Mouse (Mus musculus): ENCODE data around the gene Ltbp3. TPM values are rescaled to one million over a fixed set of nuclear protein-coding genes. Genes with fewer than 3 reads are reported as not detected.

Gene Ltbp3
- polyA plus RNA-seq, 1 experiment from 2014 or later: 30.1 TPM

GRCm38 (mm10) chr19:5756991-5757636, 16.4 kb downstream of the Ltbp3 start:
- H3K4me3 ChIP-seq (ENCODE audit: low read depth, low read length): no peak overlapping the region; the same call in 1 of the 2 replicates
- DNase-seq (ENCODE audit: low spot score): peak; percentile 59
- WGBS: 28% methylated on average over 36 of the region's 36 CpGs

GRCm38 (mm10) chr19:5758878-5759403, 18.2 kb downstream of the Ltbp3 start:
- Histone ChIP-seq H3K4me2 (ENCODE audit: low read length) (no peak overlapping the region), H3K36me3 (ENCODE audit: control insufficient read depth, insufficient read depth, low read length) (peaks cover 70% of the 10 kb centered on the region), H3K4me1 (replicated peaks; ENCODE audit: control insufficient read depth, insufficient read depth, low read length) (peaks cover 7% of the 10 kb centered on the region; the same call in 1 of the 2 replicates), H3K27ac (ENCODE audit: low read depth) (no peak overlapping the region), H3K9ac (ENCODE audit: low read length) (no peak overlapping the region), H3K27me3 (replicated peaks; ENCODE audit: control insufficient read depth, insufficient read depth, low read length) (peaks cover 25% of the 10 kb centered on the region), H3K9me3 (ENCODE audit: control insufficient read depth, low read length) (no peaks in the 10 kb centered on the region), H3K4me3 (ENCODE audit: low read depth, low read length) (no peak overlapping the region)
- WGBS: 89% methylated on average over 14 of the region's 14 CpGs
- DNase-seq (ENCODE audit: low spot score) (no peak), ATAC-seq (replicated peaks; ENCODE audit: low FRiP score, low TSS enrichment, low read depth) (no peak)

More at GRCm38 (mm10) chr19:5756991-5757636, 16.4 kb downstream of the Ltbp3 start:
- peaks cover 28% of the 10 kb centered on the region for H3K27me3 ChIP-seq (replicated peaks; ENCODE audit: control insufficient read depth, insufficient read depth, low read length)
- peaks cover 64% of the 10 kb centered on the region for H3K36me3 ChIP-seq (ENCODE audit: control insufficient read depth, insufficient read depth, low read length)
- 0 out of 2 replicates have a peak overlapping the region, but pooled peaks have one; percentile 16 for H3K9ac ChIP-seq (ENCODE audit: low read length)
- H3K27ac ChIP-seq (ENCODE audit: low read depth): no peak overlapping the region
- peak overlapping the region; percentile 28 for H3K4me2 ChIP-seq (ENCODE audit: low read length)
- H3K9me3 ChIP-seq (ENCODE audit: control insufficient read depth, low read length): no peaks in the 10 kb centered on the region
- peaks cover 7% of the 10 kb centered on the region; the same call in 1 of the 2 replicates for H3K4me1 ChIP-seq (replicated peaks; ENCODE audit: control insufficient read depth, insufficient read depth, low read length)
- ATAC-seq (replicated peaks; ENCODE audit: low FRiP score, low TSS enrichment, low read depth): no peak; the same call in 1 of the 2 replicates

GRCm38 (mm10) chr19:5763163-5763562, 22.5 kb downstream of the Ltbp3 start:
- Histone ChIP-seq H3K4me1 (replicated peaks; ENCODE audit: control insufficient read depth, insufficient read depth, low read length) (no peaks in the 10 kb centered on the region), H3K27ac (ENCODE audit: low read depth) (no peak overlapping the region), H3K4me3 (ENCODE audit: low read depth, low read length) (no peak overlapping the region), H3K27me3 (replicated peaks; ENCODE audit: control insufficient read depth, insufficient read depth, low read length) (peaks cover 1% of the 10 kb centered on the region; the same call in 1 of the 2 replicates), H3K9ac (ENCODE audit: low read length) (no peak overlapping the region), H3K9me3 (ENCODE audit: control insufficient read depth, low read length) (no peaks in the 10 kb centered on the region), H3K36me3 (ENCODE audit: control insufficient read depth, insufficient read depth, low read length) (peaks cover 99% of the 10 kb centered on the region), H3K4me2 (ENCODE audit: low read length) (no peak overlapping the region)
- ATAC-seq (replicated peaks; ENCODE audit: low FRiP score, low TSS enrichment, low read depth) (no peak), DNase-seq (ENCODE audit: low spot score) (no peak)
- WGBS: 97% methylated on average over 6 of the region's 6 CpGs

GRCm38 (mm10) chr19:5767271-5767670, 26.6 kb downstream of the Ltbp3 start:
- DNase-seq (ENCODE audit: low spot score): no peak
- Histone ChIP-seq H3K9ac (ENCODE audit: low read length) (no peak overlapping the region), H3K36me3 (ENCODE audit: control insufficient read depth, insufficient read depth, low read length) (peaks cover 73% of the 10 kb centered on the region), H3K4me1 (replicated peaks; ENCODE audit: control insufficient read depth, insufficient read depth, low read length) (peaks cover 9% of the 10 kb centered on the region), H3K9me3 (ENCODE audit: control insufficient read depth, low read length) (no peaks in the 10 kb centered on the region), H3K27ac (ENCODE audit: low read depth) (no peak overlapping the region), H3K4me3 (ENCODE audit: low read depth, low read length) (no peak overlapping the region), H3K27me3 (replicated peaks; ENCODE audit: control insufficient read depth, insufficient read depth, low read length) (no peaks in the 10 kb centered on the region), H3K4me2 (ENCODE audit: low read length) (no peak overlapping the region)
- 82% methylated on average over 4 of the region's 4 CpGs for WGBS
- no peak for ATAC-seq (replicated peaks; ENCODE audit: low FRiP score, low TSS enrichment, low read depth)

GRCm38 (mm10) chr19:5770311-5770710, 29.6 kb downstream of the Ltbp3 start:
- Histone ChIP-seq H3K4me1 (replicated peaks; ENCODE audit: control insufficient read depth, insufficient read depth, low read length) (peaks cover 9% of the 10 kb centered on the region), H3K9me3 (ENCODE audit: control insufficient read depth, low read length) (no peaks in the 10 kb centered on the region), H3K36me3 (ENCODE audit: control insufficient read depth, insufficient read depth, low read length) (peaks cover 44% of the 10 kb centered on the region), H3K9ac (ENCODE audit: low read length) (peak overlapping the region; percentile 78), H3K4me2 (ENCODE audit: low read length) (peak overlapping the region; percentile 94), H3K27me3 (replicated peaks; ENCODE audit: control insufficient read depth, insufficient read depth, low read length) (no peaks in the 10 kb centered on the region), H3K27ac (ENCODE audit: low read depth) (no peak overlapping the region), H3K4me3 (ENCODE audit: low read depth, low read length) (peak overlapping the region; percentile 82)
- WGBS: 42% methylated on average over 9 of the region's 9 CpGs
- no peak for DNase-seq (ENCODE audit: low spot score)
- ATAC-seq (replicated peaks; ENCODE audit: low FRiP score, low TSS enrichment, low read depth): no peak

- peaks cover 9% of the 10 kb centered on the region for H3K4me1 ChIP-seq (replicated peaks; ENCODE audit: control insufficient read depth, insufficient read depth, low read length)
- H3K4me3 ChIP-seq (ENCODE audit: low read depth, low read length): peak within 1 kb of the TSS; percentile 82
- H3K27ac ChIP-seq (ENCODE audit: low read depth): peak within 1 kb of the TSS; percentile 78
- peak; percentile 97 for ATAC-seq (replicated peaks; ENCODE audit: low FRiP score, low TSS enrichment, low read depth)
- 1% methylated on average over 64 of the region's 64 CpGs for WGBS
- H3K9ac ChIP-seq (ENCODE audit: low read length): peak within 1 kb of the TSS; percentile 78
- DNase-seq (ENCODE audit: low spot score): peak; percentile 100
- peak within 1 kb of the TSS; percentile 94 for H3K4me2 ChIP-seq (ENCODE audit: low read length)
- H3K27me3 ChIP-seq (replicated peaks; ENCODE audit: control insufficient read depth, insufficient read depth, low read length): no peaks in the 10 kb centered on the region
- peaks cover 35% of the 10 kb centered on the region for H3K36me3 ChIP-seq (ENCODE audit: control insufficient read depth, insufficient read depth, low read length)
- H3K9me3 ChIP-seq (ENCODE audit: control insufficient read depth, low read length): no peaks in the 10 kb centered on the region
These were observed 30.5 kb downstream of the Ltbp3 start, which contains the start of gene Scyl1 for GRCm38 (mm10) chr19:5770925-5771860. Gene Scyl1 (minus strand): TSS chr19:5771419.

GRCm38 (mm10) chr19:5777387-5778032, 36.8 kb downstream of the Ltbp3 start:
- no peak overlapping the region for H3K27ac ChIP-seq (ENCODE audit: low read depth)
- no peak overlapping the region for H3K9ac ChIP-seq (ENCODE audit: low read length)
- 76% methylated on average over 9 of the region's 9 CpGs for WGBS
- H3K4me1 ChIP-seq (replicated peaks; ENCODE audit: control insufficient read depth, insufficient read depth, low read length): no peaks in the 10 kb centered on the region
- DNase-seq (ENCODE audit: low spot score): no peak
- H3K4me2 ChIP-seq (ENCODE audit: low read length): no peak overlapping the region
- no peak overlapping the region for H3K4me3 ChIP-seq (ENCODE audit: low read depth, low read length)
- no peaks in the 10 kb centered on the region for H3K27me3 ChIP-seq (replicated peaks; ENCODE audit: control insufficient read depth, insufficient read depth, low read length)
- H3K9me3 ChIP-seq (ENCODE audit: control insufficient read depth, low read length): no peaks in the 10 kb centered on the region
- no peaks in the 10 kb centered on the region for H3K36me3 ChIP-seq (ENCODE audit: control insufficient read depth, insufficient read depth, low read length)
- ATAC-seq (replicated peaks; ENCODE audit: low FRiP score, low TSS enrichment, low read depth): no peak

- Histone ChIP-seq H3K36me3 (ENCODE audit: control insufficient read depth, insufficient read depth, low read length) (no peaks in the 10 kb centered on the region), H3K9ac (ENCODE audit: low read length) (no peak overlapping the region), H3K27ac (ENCODE audit: low read depth) (no peak overlapping the region), H3K9me3 (ENCODE audit: control insufficient read depth, low read length) (no peaks in the 10 kb centered on the region), H3K4me2 (ENCODE audit: low read length) (no peak overlapping the region), H3K27me3 (replicated peaks; ENCODE audit: control insufficient read depth, insufficient read depth, low read length) (no peaks in the 10 kb centered on the region), H3K4me3 (ENCODE audit: low read depth, low read length) (no peak overlapping the region), H3K4me1 (replicated peaks; ENCODE audit: control insufficient read depth, insufficient read depth, low read length) (no peaks in the 10 kb centered on the region)
- no peak for ATAC-seq (replicated peaks; ENCODE audit: low FRiP score, low TSS enrichment, low read depth)
- 61% methylated on average over 8 of the region's 8 CpGs for WGBS
- DNase-seq (ENCODE audit: low spot score): no peak
These were observed 37.6 kb downstream of the Ltbp3 start for GRCm38 (mm10) chr19:5778312-5778711.
